Mouse (Mus musculus) bone marrow macrophage, adult 2 months (primary cell): ENCODE data around the gene Mboat1.

Source experiments
- CTCF ChIP-seq: IDR thresholded peaks from 2 replicates; pipeline ENCODE4 v1.5.1; 2012; ENCODE audit warnings: low read depth, mild to moderate bottlenecking, low read length, moderate library complexity
- POLR2A ChIP-seq: IDR thresholded peaks from 2 replicates; pipeline ENCODE4 v1.6.1; 2012; ENCODE audit warnings: mild to moderate bottlenecking, low read depth, low read length, borderline replicate concordance

DNA sequence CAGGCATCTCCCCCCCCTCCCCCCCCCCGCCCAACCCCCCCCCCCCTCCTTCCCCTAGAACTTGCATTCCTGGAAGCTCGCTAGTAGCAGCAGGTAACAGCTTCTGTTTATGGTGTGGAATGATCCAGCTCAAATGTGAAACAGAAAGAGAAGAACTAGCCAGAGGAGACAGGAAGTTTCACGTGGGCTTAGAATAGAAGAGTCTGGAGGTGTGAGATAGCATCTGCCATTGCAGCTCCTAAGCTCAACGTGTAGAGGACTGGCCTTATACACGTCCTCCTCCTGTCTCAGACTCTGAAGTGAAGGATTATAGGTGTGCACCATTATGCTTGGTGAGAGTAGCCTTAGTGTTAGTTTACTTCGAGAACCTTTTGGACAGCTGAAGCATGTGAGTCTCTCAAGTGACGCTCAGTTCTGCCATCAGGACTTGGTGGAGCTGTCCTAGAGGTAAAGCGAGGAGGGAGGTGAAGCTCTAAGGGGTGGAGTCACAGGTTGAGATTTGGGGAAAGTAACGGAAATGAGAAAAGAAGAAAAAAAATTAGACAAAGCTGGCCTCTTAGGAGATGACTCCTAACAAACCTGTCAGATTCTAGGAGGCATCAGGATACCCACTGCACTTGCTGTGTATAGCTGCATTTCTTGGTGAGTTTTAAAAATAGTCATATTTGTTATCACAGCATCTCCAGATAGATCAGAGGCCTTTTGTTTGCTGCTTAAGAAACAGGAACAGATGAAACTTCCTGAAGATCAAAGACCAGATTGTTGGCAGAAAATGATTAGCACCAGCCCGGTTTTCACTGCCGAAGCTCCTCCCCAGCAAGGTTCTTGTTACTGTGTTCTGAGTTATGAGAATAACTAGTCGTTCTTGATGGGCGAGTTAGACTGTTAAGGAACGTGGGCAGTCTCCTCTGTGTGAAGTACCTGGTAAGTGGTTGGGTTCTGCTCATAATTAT, 30.1 kb downstream of the Mboat1 start:
- TF ChIP-seq CTCF (no peak), POLR2A (no peak)
